Mouse (Mus musculus): ENCODE results near the gene Slc11a1. TPM values are rescaled to one million over a fixed set of nuclear protein-coding genes. Genes with fewer than 3 reads are reported as not detected.
"Not testable (repeated sequence)": the region's sequence is repeated elsewhere in the genome, so short reads cannot be mapped to it uniquely, and the experiment has no call there.

Gene Slc11a1
- polyA plus RNA-seq, 1 experiment = 5.6 TPM

DNA sequence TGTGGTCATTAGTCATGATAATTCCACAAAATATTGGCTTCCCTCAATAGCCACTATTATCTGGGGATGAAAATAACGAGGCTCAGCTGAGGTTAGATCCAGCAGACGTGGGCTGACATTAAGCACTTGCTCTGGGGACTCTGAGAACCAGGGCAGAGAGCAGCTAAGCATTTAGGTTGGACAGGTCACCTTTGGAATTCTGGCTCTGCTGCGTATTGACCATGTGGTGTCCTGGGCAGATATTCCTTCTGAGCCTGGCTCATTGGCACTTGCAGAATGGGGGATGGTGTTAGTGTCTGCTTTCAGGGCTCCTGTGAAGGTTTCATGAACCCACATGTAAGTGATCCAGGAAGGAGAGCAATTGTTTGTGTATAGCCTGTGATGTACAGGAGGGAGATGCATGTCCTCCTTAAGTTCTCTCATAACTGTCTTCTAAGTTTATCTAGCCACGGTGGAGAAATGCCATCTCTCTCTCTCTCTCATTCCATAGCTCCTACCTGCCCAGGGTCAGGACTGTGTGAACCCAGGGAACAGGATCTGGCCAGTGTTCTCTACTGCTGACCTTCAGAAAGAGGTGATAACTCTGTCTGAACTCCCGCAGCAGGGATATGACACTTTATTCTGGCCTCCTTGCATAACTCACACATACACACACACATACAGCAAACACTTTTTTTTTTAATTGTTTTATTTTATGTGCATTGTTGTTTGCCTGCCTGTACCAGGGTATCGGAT, 39.4 kb upstream of the Slc11a1 start:
- TF ChIP-seq POLR2A (IDR thresholded peaks at IDR 0.05; ENCODE audit: borderline replicate concordance, insufficient read depth, low read length) (no peak), CTCF (IDR thresholded peaks at IDR 0.05; ENCODE audit: borderline replicate concordance, insufficient read depth, low read depth, low read length) (no peak)
- WGBS = 43% methylated on average over 6 of the region's 6 CpGs
- Histone ChIP-seq H3K27me3 (ENCODE audit: control insufficient read depth, insufficient read depth, low read length) (no peaks in the 10 kb centered on the region), H3K27ac (ENCODE audit: insufficient read depth, low read length) (peak overlapping the region; percentile 6), H3K4me3 (replicated peaks; ENCODE audit: insufficient read depth, low read depth, low read length) (no peak overlapping the region), H3K4me1 (ENCODE audit: control insufficient read depth, insufficient read depth, low read length) (peaks cover 29% of the 10 kb centered on the region)
- DNase-seq = peak; percentile 48 to 61

DNA sequence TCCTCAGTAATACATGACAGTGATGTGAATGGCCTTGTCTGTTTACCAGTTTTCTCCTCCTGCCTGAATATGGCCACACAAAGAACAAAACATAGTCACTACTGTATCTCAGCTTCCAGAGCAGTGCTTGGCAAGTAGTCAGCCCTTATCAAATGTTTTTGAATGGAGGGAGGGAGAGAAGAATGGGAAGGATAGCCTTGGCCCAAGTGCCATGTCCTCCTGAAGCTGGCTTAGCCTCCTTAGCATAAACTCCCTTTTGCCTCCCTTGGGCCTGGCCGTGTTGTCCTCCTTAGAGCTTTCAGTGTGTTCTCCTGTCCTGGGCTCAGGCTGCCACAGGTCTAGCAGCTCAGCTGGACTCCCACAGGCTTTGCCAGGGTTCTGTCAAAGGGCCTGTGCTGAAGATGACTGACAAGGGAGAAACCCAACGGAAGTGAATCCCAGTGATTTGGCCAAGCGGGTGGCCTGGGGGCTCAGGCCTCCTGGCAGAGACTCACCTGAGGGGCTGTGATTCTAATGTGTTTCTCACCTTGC, 37.7 kb upstream of the Slc11a1 start:
- no peaks in the 10 kb centered on the region for H3K27me3 ChIP-seq (ENCODE audit: control insufficient read depth, insufficient read depth, low read length)
- TF ChIP-seq POLR2A (IDR thresholded peaks at IDR 0.05; ENCODE audit: borderline replicate concordance, insufficient read depth, low read length) (no peak), CTCF (IDR thresholded peaks at IDR 0.05; ENCODE audit: borderline replicate concordance, insufficient read depth, low read depth, low read length) (no peak)
- peak in 1 of 2 experiments; percentile 44 for DNase-seq
- H3K4me1 ChIP-seq (ENCODE audit: control insufficient read depth, insufficient read depth, low read length) = peaks cover 29% of the 10 kb centered on the region
- 46% methylated on average over 3 of the region's 3 CpGs for WGBS
- H3K27ac ChIP-seq (ENCODE audit: insufficient read depth, low read length) = no peak overlapping the region
- H3K4me3 ChIP-seq (replicated peaks; ENCODE audit: insufficient read depth, low read depth, low read length) = no peak overlapping the region

DNA sequence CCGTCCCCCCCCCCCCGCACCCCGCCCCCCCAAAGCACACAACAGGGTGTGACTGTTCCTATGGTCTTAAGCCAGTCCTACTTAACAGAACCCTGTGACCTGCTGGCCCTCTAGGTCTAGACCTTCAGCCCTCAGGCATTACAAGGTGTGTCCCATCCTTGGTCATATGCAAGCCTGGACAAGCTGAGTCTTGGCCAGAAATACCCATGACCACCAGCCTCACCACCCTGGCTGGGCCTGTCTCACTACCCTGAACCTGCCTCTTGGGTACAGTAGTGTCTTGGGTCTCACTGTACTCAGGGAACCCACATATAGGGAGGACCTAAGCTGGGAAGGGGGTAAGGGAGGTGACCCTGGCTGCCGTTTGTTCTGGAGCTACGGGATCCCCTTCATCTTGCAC, 37.0 kb upstream of the Slc11a1 start:
- peaks cover 30% of the 10 kb centered on the region for H3K4me1 ChIP-seq (ENCODE audit: control insufficient read depth, insufficient read depth, low read length)
- no peaks in the 10 kb centered on the region for H3K27me3 ChIP-seq (ENCODE audit: control insufficient read depth, insufficient read depth, low read length)
- DNase-seq = no peak
- no peak overlapping the region for H3K27ac ChIP-seq (ENCODE audit: insufficient read depth, low read length)
- 79% methylated on average over 5 of the region's 5 CpGs for WGBS
- H3K4me3 ChIP-seq (replicated peaks; ENCODE audit: insufficient read depth, low read depth, low read length) = no peak overlapping the region
- TF ChIP-seq CTCF (IDR thresholded peaks at IDR 0.05; ENCODE audit: borderline replicate concordance, insufficient read depth, low read depth, low read length) = no peak
- no peak for TF ChIP-seq POLR2A (IDR thresholded peaks at IDR 0.05; ENCODE audit: borderline replicate concordance, insufficient read depth, low read length)

DNA sequence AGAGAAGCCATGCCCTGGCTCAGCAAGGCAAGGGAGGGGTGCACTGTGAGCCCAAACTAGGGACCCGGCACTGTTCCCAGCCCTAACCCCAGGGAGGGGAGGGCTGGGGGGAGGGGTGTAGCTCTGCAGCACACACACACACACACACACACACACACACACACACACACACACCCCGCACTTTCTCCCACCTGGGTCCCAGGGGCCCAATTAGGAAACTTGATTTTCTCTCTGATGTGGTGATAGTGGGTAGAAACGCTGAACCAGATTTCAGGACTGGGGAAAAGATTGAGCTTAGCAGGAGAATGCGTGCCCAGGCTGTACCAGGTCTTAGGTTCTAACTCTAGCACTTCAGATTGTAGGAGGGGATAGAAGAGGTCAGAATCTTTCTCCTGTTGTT, 36.4 kb upstream of the Slc11a1 start:
- H3K27me3 ChIP-seq (ENCODE audit: control insufficient read depth, insufficient read depth, low read length) = no peaks in the 10 kb centered on the region
- WGBS = 88% methylated on average over 4 of the region's 4 CpGs
- TF ChIP-seq POLR2A (IDR thresholded peaks at IDR 0.05; ENCODE audit: borderline replicate concordance, insufficient read depth, low read length) (no peak), CTCF (IDR thresholded peaks at IDR 0.05; ENCODE audit: borderline replicate concordance, insufficient read depth, low read depth, low read length) (no peak)

DNA sequence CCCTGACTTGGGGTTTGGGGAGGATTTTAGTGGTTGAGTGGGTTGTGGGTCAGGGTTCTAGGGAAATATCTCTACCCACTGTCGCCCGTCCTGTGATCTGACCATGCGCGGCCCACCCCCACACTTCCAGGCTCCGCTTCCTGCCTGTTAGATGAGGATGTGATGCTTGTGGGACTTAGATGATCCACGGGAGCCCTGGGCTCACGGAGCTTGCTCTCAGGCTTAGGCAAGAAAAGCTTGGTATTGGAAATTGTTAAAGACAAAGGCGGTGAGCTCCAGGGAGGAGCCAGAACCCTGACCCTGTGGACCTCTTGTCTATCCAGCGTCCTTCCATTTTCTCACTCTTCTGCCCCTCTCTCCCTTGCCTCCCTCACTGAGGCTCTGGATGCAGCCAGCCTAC, 35.1 kb upstream of the Slc11a1 start:
- H3K27me3 ChIP-seq (ENCODE audit: control insufficient read depth, insufficient read depth, low read length) = no peaks in the 10 kb centered on the region
- no peak overlapping the region for H3K4me3 ChIP-seq (replicated peaks; ENCODE audit: insufficient read depth, low read depth, low read length)
- peaks cover 36% of the 10 kb centered on the region for H3K4me1 ChIP-seq (ENCODE audit: control insufficient read depth, insufficient read depth, low read length)
- no peak for DNase-seq
- no peak overlapping the region for H3K27ac ChIP-seq (ENCODE audit: insufficient read depth, low read length)
- no peak for TF ChIP-seq POLR2A (IDR thresholded peaks at IDR 0.05; ENCODE audit: borderline replicate concordance, insufficient read depth, low read length)
- no peak for TF ChIP-seq CTCF (IDR thresholded peaks at IDR 0.05; ENCODE audit: borderline replicate concordance, insufficient read depth, low read depth, low read length)
- 90% methylated on average over 9 of the region's 9 CpGs for WGBS

More for the DNA sequence above, 36.4 kb upstream of the Slc11a1 start:
- Histone ChIP-seq H3K4me3 (replicated peaks; ENCODE audit: insufficient read depth, low read depth, low read length) (no peak overlapping the region), H3K27ac (ENCODE audit: insufficient read depth, low read length) (no peak overlapping the region), H3K4me1 (ENCODE audit: control insufficient read depth, insufficient read depth, low read length) (peaks cover 36% of the 10 kb centered on the region)
- DNase-seq = no peak

DNA sequence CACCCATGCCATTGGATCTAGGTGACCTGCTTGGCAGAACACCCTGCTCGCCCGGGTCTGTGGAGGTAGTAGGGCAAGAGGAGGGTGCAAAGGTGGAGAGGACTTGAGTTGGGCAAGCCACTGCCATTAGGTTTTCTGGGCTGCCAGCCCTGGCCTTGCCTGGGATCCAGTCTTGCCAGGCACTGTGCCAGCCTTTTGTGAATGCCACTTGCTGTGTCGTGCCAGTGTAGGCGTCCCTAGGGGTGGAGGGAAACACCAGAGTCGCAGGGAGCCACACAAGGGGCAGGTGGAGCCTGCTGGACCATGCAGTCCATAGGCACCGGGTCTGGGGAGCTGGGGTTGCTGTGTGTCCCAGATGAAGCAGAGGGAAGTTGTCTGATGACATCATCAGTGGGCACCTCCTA, 34.6 kb upstream of the Slc11a1 start:
- 15% methylated on average over 6 of the region's 6 CpGs for WGBS
- Histone ChIP-seq H3K27ac (ENCODE audit: insufficient read depth, low read length) (no peak overlapping the region), H3K4me1 (ENCODE audit: control insufficient read depth, insufficient read depth, low read length) (peaks cover 34% of the 10 kb centered on the region), H3K4me3 (replicated peaks; ENCODE audit: insufficient read depth, low read depth, low read length) (no peak overlapping the region), H3K27me3 (ENCODE audit: control insufficient read depth, insufficient read depth, low read length) (no peaks in the 10 kb centered on the region)
- peak; percentile 51 to 52 for DNase-seq
- TF ChIP-seq CTCF (IDR thresholded peaks at IDR 0.05; ENCODE audit: borderline replicate concordance, insufficient read depth, low read depth, low read length) = no peak
- no peak for TF ChIP-seq POLR2A (IDR thresholded peaks at IDR 0.05; ENCODE audit: borderline replicate concordance, insufficient read depth, low read length)

DNA sequence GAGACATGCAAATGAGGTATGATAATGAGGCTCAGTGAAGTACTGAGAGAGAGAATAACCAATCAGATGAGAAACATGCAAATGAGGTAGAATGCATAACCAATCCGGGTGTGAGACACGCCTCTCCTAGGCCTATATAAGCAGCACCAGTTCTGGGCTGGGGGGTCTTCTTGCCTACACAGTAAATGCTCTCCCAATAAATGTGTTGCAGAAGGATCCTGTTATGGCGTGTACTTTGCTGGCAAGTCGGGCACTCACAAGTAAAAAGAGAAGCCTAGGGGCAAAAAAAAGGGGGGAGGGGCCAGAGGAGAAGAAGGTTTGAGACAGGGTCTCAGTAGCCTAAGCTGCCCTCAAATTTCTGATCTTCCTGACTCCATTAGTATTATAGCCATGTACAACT, 34.0 kb upstream of the Slc11a1 start:
- peaks cover 30% of the 10 kb centered on the region for H3K4me1 ChIP-seq (ENCODE audit: control insufficient read depth, insufficient read depth, low read length)
- 95% methylated on average over 4 of the region's 4 CpGs for WGBS
- not testable (repeated sequence) for DNase-seq; H3K27ac ChIP-seq (ENCODE audit: insufficient read depth, low read length); H3K27me3 ChIP-seq (ENCODE audit: control insufficient read depth, insufficient read depth, low read length); H3K4me3 ChIP-seq (replicated peaks; ENCODE audit: insufficient read depth, low read depth, low read length)

DNA sequence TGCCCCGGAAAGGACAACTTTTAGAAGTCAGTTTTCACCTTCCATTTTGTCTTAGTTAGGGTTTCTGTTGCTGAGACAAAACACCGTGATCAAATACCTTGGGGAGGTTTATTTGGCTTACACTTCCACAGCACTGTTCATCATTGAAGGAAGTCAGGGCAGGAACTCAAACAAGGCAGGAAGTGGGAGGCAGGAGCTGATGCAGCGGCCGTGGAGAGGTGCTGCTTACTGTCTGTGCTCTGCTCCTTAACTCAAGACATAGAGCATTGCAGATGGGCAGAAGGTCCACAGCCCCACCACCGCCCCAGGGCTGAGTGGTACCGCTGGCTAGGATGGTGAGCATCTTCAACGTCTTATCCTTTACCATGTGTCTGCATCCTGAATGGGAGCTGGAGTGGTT, 33.1 kb upstream of the Slc11a1 start:
- no peaks in the 10 kb centered on the region for H3K27me3 ChIP-seq (ENCODE audit: control insufficient read depth, insufficient read depth, low read length)
- WGBS = 89% methylated on average over 7 of the region's 7 CpGs
- H3K4me3 ChIP-seq (replicated peaks; ENCODE audit: insufficient read depth, low read depth, low read length) = no peak overlapping the region
- peaks cover 28% of the 10 kb centered on the region for H3K4me1 ChIP-seq (ENCODE audit: control insufficient read depth, insufficient read depth, low read length)
- DNase-seq = no peak
- TF ChIP-seq POLR2A (IDR thresholded peaks at IDR 0.05; ENCODE audit: borderline replicate concordance, insufficient read depth, low read length) (no peak), CTCF (IDR thresholded peaks at IDR 0.05; ENCODE audit: borderline replicate concordance, insufficient read depth, low read depth, low read length) (no peak)
- H3K27ac ChIP-seq (ENCODE audit: insufficient read depth, low read length) = no peak overlapping the region
